Mouse (Mus musculus): Measurements from ENCODE around the gene Nrxn3. TPM values are rescaled to one million over a fixed set of nuclear protein-coding genes. Genes with fewer than 3 reads are reported as not detected.

Nrxn3 gene
- polyA plus RNA-seq, 1 experiment from 2014 or later = 102 TPM

- no peak overlapping the region for H3K4me3 ChIP-seq (replicated peaks; ENCODE audit: low read depth, low read length)
- no peak for ATAC-seq (ENCODE audit: low FRiP score, low TSS enrichment)
- no peak overlapping the region for H3K4me2 ChIP-seq (ENCODE audit: low read length)
- 88% methylated on average over 4 of the region's 4 CpGs for WGBS
- no peaks in the 10 kb centered on the region for H3K4me1 ChIP-seq (ENCODE audit: control insufficient read depth, insufficient read depth, low read length)
- H3K36me3 ChIP-seq (ENCODE audit: control insufficient read depth, insufficient read depth, low read length) = no peaks in the 10 kb centered on the region
- no peaks in the 10 kb centered on the region for H3K27me3 ChIP-seq (ENCODE audit: control insufficient read depth, insufficient read depth, low read length)
- DNase-seq = no peak
- no peak overlapping the region for H3K9ac ChIP-seq (replicated peaks; ENCODE audit: low read length)
- H3K27ac ChIP-seq (replicated peaks; ENCODE audit: low read depth, low read length) = no peak overlapping the region
- H3K9me3 ChIP-seq (ENCODE audit: control insufficient read depth, low read length) = no peaks in the 10 kb centered on the region
Measured at GRCm38 (mm10) chr12:90158131-90158772, 1435.6 kb downstream of the Nrxn3 start.

- DNase-seq (no peak), ATAC-seq (ENCODE audit: low FRiP score, low TSS enrichment) (no peak)
- Histone ChIP-seq H3K4me1 (ENCODE audit: control insufficient read depth, insufficient read depth, low read length) (no peaks in the 10 kb centered on the region), H3K4me2 (ENCODE audit: low read length) (no peak overlapping the region), H3K9ac (replicated peaks; ENCODE audit: low read length) (no peak overlapping the region), H3K27ac (replicated peaks; ENCODE audit: low read depth, low read length) (no peak overlapping the region), H3K27me3 (ENCODE audit: control insufficient read depth, insufficient read depth, low read length) (no peaks in the 10 kb centered on the region), H3K36me3 (ENCODE audit: control insufficient read depth, insufficient read depth, low read length) (no peaks in the 10 kb centered on the region), H3K9me3 (ENCODE audit: control insufficient read depth, low read length) (no peaks in the 10 kb centered on the region), H3K4me3 (replicated peaks; ENCODE audit: low read depth, low read length) (no peak overlapping the region)
- WGBS = 97% methylated on average over 3 of the region's 3 CpGs
Measured at GRCm38 (mm10) chr12:90159911-90160310, 1437.2 kb downstream of the Nrxn3 start.

GRCm38 (mm10) chr12:90166118-90166517 is 1443.4 kb downstream of the Nrxn3 start:
- H3K27me3 ChIP-seq (ENCODE audit: control insufficient read depth, insufficient read depth, low read length) = no peaks in the 10 kb centered on the region
- no peak overlapping the region for H3K9ac ChIP-seq (replicated peaks; ENCODE audit: low read length)
- H3K27ac ChIP-seq (replicated peaks; ENCODE audit: low read depth, low read length) = no peak overlapping the region
- no peak overlapping the region for H3K4me2 ChIP-seq (ENCODE audit: low read length)
- no peak overlapping the region for H3K4me3 ChIP-seq (replicated peaks; ENCODE audit: low read depth, low read length)
- ATAC-seq (ENCODE audit: low FRiP score, low TSS enrichment) (no peak), DNase-seq (no peak)
- no peaks in the 10 kb centered on the region for H3K36me3 ChIP-seq (ENCODE audit: control insufficient read depth, insufficient read depth, low read length)
- no peaks in the 10 kb centered on the region for H3K9me3 ChIP-seq (ENCODE audit: control insufficient read depth, low read length)
- WGBS = 89% methylated on average over 2 of the region's 2 CpGs
- H3K4me1 ChIP-seq (ENCODE audit: control insufficient read depth, insufficient read depth, low read length) = no peaks in the 10 kb centered on the region

GRCm38 (mm10) chr12:90181566-90181965 is 1458.9 kb downstream of the Nrxn3 start:
- no peak for ATAC-seq (ENCODE audit: low FRiP score, low TSS enrichment)
- 84% methylated on average over 3 of the region's 3 CpGs for WGBS

GRCm38 (mm10) chr12:90183021-90183420 is 1460.3 kb downstream of the Nrxn3 start:
- H3K27ac ChIP-seq (replicated peaks; ENCODE audit: low read depth, low read length) = no peak overlapping the region
- no peaks in the 10 kb centered on the region for H3K9me3 ChIP-seq (ENCODE audit: control insufficient read depth, low read length)
- no peak for ATAC-seq (ENCODE audit: low FRiP score, low TSS enrichment)
- no peak for DNase-seq
- no peak overlapping the region for H3K9ac ChIP-seq (replicated peaks; ENCODE audit: low read length)
- no peaks in the 10 kb centered on the region for H3K27me3 ChIP-seq (ENCODE audit: control insufficient read depth, insufficient read depth, low read length)
- WGBS = 78% methylated on average over 2 of the region's 2 CpGs
- no peaks in the 10 kb centered on the region for H3K36me3 ChIP-seq (ENCODE audit: control insufficient read depth, insufficient read depth, low read length)
- no peaks in the 10 kb centered on the region for H3K4me1 ChIP-seq (ENCODE audit: control insufficient read depth, insufficient read depth, low read length)
- H3K4me3 ChIP-seq (replicated peaks; ENCODE audit: low read depth, low read length) = no peak overlapping the region
- no peak overlapping the region for H3K4me2 ChIP-seq (ENCODE audit: low read length)

More at GRCm38 (mm10) chr12:90181566-90181965, 1458.9 kb downstream of the Nrxn3 start:
- no peak for DNase-seq
- Histone ChIP-seq H3K9me3 (ENCODE audit: control insufficient read depth, low read length) (no peaks in the 10 kb centered on the region), H3K4me2 (ENCODE audit: low read length) (no peak overlapping the region), H3K36me3 (ENCODE audit: control insufficient read depth, insufficient read depth, low read length) (no peaks in the 10 kb centered on the region), H3K27ac (replicated peaks; ENCODE audit: low read depth, low read length) (no peak overlapping the region), H3K4me3 (replicated peaks; ENCODE audit: low read depth, low read length) (no peak overlapping the region), H3K4me1 (ENCODE audit: control insufficient read depth, insufficient read depth, low read length) (no peaks in the 10 kb centered on the region), H3K27me3 (ENCODE audit: control insufficient read depth, insufficient read depth, low read length) (no peaks in the 10 kb centered on the region), H3K9ac (replicated peaks; ENCODE audit: low read length) (no peak overlapping the region)

- no peaks in the 10 kb centered on the region for H3K9me3 ChIP-seq (ENCODE audit: control insufficient read depth, low read length)
- DNase-seq = no peak
Measured at GRCm38 (mm10) chr12:90196161-90196560, 1473.5 kb downstream of the Nrxn3 start.

GRCm38 (mm10) chr12:90197994-90198393 is 1475.3 kb downstream of the Nrxn3 start:
- WGBS = 95% methylated on average over 3 of the region's 3 CpGs
- no peak overlapping the region for H3K9ac ChIP-seq (replicated peaks; ENCODE audit: low read length)
- no peak for ATAC-seq (ENCODE audit: low FRiP score, low TSS enrichment)

More at GRCm38 (mm10) chr12:90196161-90196560, 1473.5 kb downstream of the Nrxn3 start:
- H3K4me2 ChIP-seq (ENCODE audit: low read length) = no peak overlapping the region
- H3K9ac ChIP-seq (replicated peaks; ENCODE audit: low read length) = no peak overlapping the region
- H3K27ac ChIP-seq (replicated peaks; ENCODE audit: low read depth, low read length) = no peak overlapping the region
- no peaks in the 10 kb centered on the region for H3K27me3 ChIP-seq (ENCODE audit: control insufficient read depth, insufficient read depth, low read length)
- H3K4me3 ChIP-seq (replicated peaks; ENCODE audit: low read depth, low read length) = no peak overlapping the region
- no peaks in the 10 kb centered on the region for H3K4me1 ChIP-seq (ENCODE audit: control insufficient read depth, insufficient read depth, low read length)
- H3K36me3 ChIP-seq (ENCODE audit: control insufficient read depth, insufficient read depth, low read length) = no peaks in the 10 kb centered on the region
- no peak for ATAC-seq (ENCODE audit: low FRiP score, low TSS enrichment)

GRCm38 (mm10) chr12:90202501-90202900 is 1479.8 kb downstream of the Nrxn3 start:
- DNase-seq (no peak), ATAC-seq (ENCODE audit: low FRiP score, low TSS enrichment) (no peak)
- Histone ChIP-seq H3K27me3 (ENCODE audit: control insufficient read depth, insufficient read depth, low read length) (no peaks in the 10 kb centered on the region), H3K27ac (replicated peaks; ENCODE audit: low read depth, low read length) (no peak overlapping the region), H3K36me3 (ENCODE audit: control insufficient read depth, insufficient read depth, low read length) (no peaks in the 10 kb centered on the region), H3K4me3 (replicated peaks; ENCODE audit: low read depth, low read length) (no peak overlapping the region), H3K4me2 (ENCODE audit: low read length) (no peak overlapping the region), H3K9ac (replicated peaks; ENCODE audit: low read length) (no peak overlapping the region), H3K9me3 (ENCODE audit: control insufficient read depth, low read length) (no peaks in the 10 kb centered on the region), H3K4me1 (ENCODE audit: control insufficient read depth, insufficient read depth, low read length) (no peaks in the 10 kb centered on the region)
- WGBS = 100% methylated on average over 1 of the region's 1 CpGs

More at GRCm38 (mm10) chr12:90197994-90198393, 1475.3 kb downstream of the Nrxn3 start:
- no peak for DNase-seq
- no peaks in the 10 kb centered on the region for H3K9me3 ChIP-seq (ENCODE audit: control insufficient read depth, low read length)
- H3K27me3 ChIP-seq (ENCODE audit: control insufficient read depth, insufficient read depth, low read length) = no peaks in the 10 kb centered on the region
- no peak overlapping the region for H3K27ac ChIP-seq (replicated peaks; ENCODE audit: low read depth, low read length)
- H3K4me2 ChIP-seq (ENCODE audit: low read length) = no peak overlapping the region
- H3K36me3 ChIP-seq (ENCODE audit: control insufficient read depth, insufficient read depth, low read length) = no peaks in the 10 kb centered on the region
- H3K4me3 ChIP-seq (replicated peaks; ENCODE audit: low read depth, low read length) = no peak overlapping the region
- no peaks in the 10 kb centered on the region for H3K4me1 ChIP-seq (ENCODE audit: control insufficient read depth, insufficient read depth, low read length)

GRCm38 (mm10) chr12:90211410-90211809 is 1488.7 kb downstream of the Nrxn3 start:
- 71% methylated on average over 2 of the region's 2 CpGs for WGBS
- ATAC-seq (ENCODE audit: low FRiP score, low TSS enrichment) = no peak
- H3K27me3 ChIP-seq (ENCODE audit: control insufficient read depth, insufficient read depth, low read length) = no peaks in the 10 kb centered on the region

More at GRCm38 (mm10) chr12:90211410-90211809, 1488.7 kb downstream of the Nrxn3 start:
- H3K9me3 ChIP-seq (ENCODE audit: control insufficient read depth, low read length) = no peaks in the 10 kb centered on the region
- no peaks in the 10 kb centered on the region for H3K4me1 ChIP-seq (ENCODE audit: control insufficient read depth, insufficient read depth, low read length)
- H3K27ac ChIP-seq (replicated peaks; ENCODE audit: low read depth, low read length) = no peak overlapping the region
- H3K4me3 ChIP-seq (replicated peaks; ENCODE audit: low read depth, low read length) = no peak overlapping the region
- no peaks in the 10 kb centered on the region for H3K36me3 ChIP-seq (ENCODE audit: control insufficient read depth, insufficient read depth, low read length)
- H3K4me2 ChIP-seq (ENCODE audit: low read length) = no peak overlapping the region
- no peak overlapping the region for H3K9ac ChIP-seq (replicated peaks; ENCODE audit: low read length)
- DNase-seq = peak; percentile 20

All from midbrain, embryonic 14.5 days (tissue).